Mouse (Mus musculus) kidney, postnatal 4 days (tissue): ENCODE results near the gene Exoc3l4.

Source experiments
- DNase-seq, 2 experiments: peaks; one replicate each; pipeline ENCODE4 v3.0.0; 2021; ENCODE audit warnings: mixed read lengths in 2 of 2

The Exoc3l4 gene

GRCm38 (mm10) chr12:111416921-111417779, at the start of gene Exoc3l4:
Gene Exoc3l4, plus strand, starts transcription at chr12:111417017.
- peak; percentile 66 to 77 for DNase-seq

- no peak for DNase-seq
These were observed 49.8 kb upstream of the Exoc3l4 start for GRCm38 (mm10) chr12:111367065-111367464.

- DNase-seq: peak in 1 of 2 experiments; percentile 60
These were observed 46.6 kb upstream of the Exoc3l4 start for GRCm38 (mm10) chr12:111370249-111370648.

GRCm38 (mm10) chr12:111371905-111372304, 44.9 kb upstream of the Exoc3l4 start:
- DNase-seq: no peak

GRCm38 (mm10) chr12:111373411-111373810, 43.4 kb upstream of the Exoc3l4 start:
- DNase-seq: no peak

- no peak for DNase-seq
These were observed 42.1 kb upstream of the Exoc3l4 start for GRCm38 (mm10) chr12:111374727-111375126.

GRCm38 (mm10) chr12:111375559-111375958, 41.3 kb upstream of the Exoc3l4 start:
- DNase-seq: no peak

GRCm38 (mm10) chr12:111376053-111376452, 40.8 kb upstream of the Exoc3l4 start:
- no peak for DNase-seq

GRCm38 (mm10) chr12:111376826-111377331, 39.9 kb upstream of the Exoc3l4 start:
- DNase-seq: peak; percentile 77 to 85

- peak; percentile 95 to 97 for DNase-seq
These were observed 39.3 kb upstream of the Exoc3l4 start, which contains the start of gene Cdc42bpb for GRCm38 (mm10) chr12:111377376-111377973. Gene Cdc42bpb, minus strand, starts transcription at chr12:111377718.

GRCm38 (mm10) chr12:111377986-111378490, 38.8 kb upstream of the Exoc3l4 start:
- peak; percentile 62 to 75 for DNase-seq

GRCm38 (mm10) chr12:111378812-111379211, 38.0 kb upstream of the Exoc3l4 start:
- DNase-seq: no peak

- no peak for DNase-seq
These were observed 30.8 kb upstream of the Exoc3l4 start for GRCm38 (mm10) chr12:111385883-111386641.

- DNase-seq: peak; percentile 57 to 72
These were observed 30.1 kb upstream of the Exoc3l4 start for GRCm38 (mm10) chr12:111386642-111387120.

- DNase-seq: peak in 1 of 2 experiments; percentile 35
These were observed 29.7 kb upstream of the Exoc3l4 start for GRCm38 (mm10) chr12:111387146-111387545.

- DNase-seq: no peak
These were observed 22.8 kb upstream of the Exoc3l4 start for GRCm38 (mm10) chr12:111394008-111394407.

GRCm38 (mm10) chr12:111396997-111397396, 19.8 kb upstream of the Exoc3l4 start:
- DNase-seq: no peak

GRCm38 (mm10) chr12:111401454-111402184, 15.2 kb upstream of the Exoc3l4 start:
- peak; percentile 86 to 90 for DNase-seq

GRCm38 (mm10) chr12:111404880-111405279, 11.9 kb upstream of the Exoc3l4 start:
- DNase-seq: no peak

- peak; percentile 57 to 71 for DNase-seq
These were observed 10.2 kb upstream of the Exoc3l4 start, which contains the start of gene Lbhd2 for GRCm38 (mm10) chr12:111406622-111407021. Gene Lbhd2, plus strand, starts transcription at chr12:111406809.

- peak in 1 of 2 experiments; percentile 21 for DNase-seq
These were observed 7.2 kb upstream of the Exoc3l4 start for GRCm38 (mm10) chr12:111409583-111409982.
